Mouse (Mus musculus): ENCODE results near the gene Kif3b.

Kif3b gene

GRCm38 (mm10) chr2:153298863-153299262 is 7.7 kb downstream of the Kif3b start:
- DNase-seq: no peak

GRCm38 (mm10) chr2:153301123-153301522 is 9.9 kb downstream of the Kif3b start:
- no peak for DNase-seq

- DNase-seq: no peak
Measured at GRCm38 (mm10) chr2:153305240-153305639, 14.0 kb downstream of the Kif3b start.

- DNase-seq: no peak
Measured at GRCm38 (mm10) chr2:153308586-153308985, 17.4 kb downstream of the Kif3b start.

GRCm38 (mm10) chr2:153309106-153309505 is 17.9 kb downstream of the Kif3b start:
- DNase-seq: no peak

- no peak for DNase-seq
Measured at GRCm38 (mm10) chr2:153310228-153310627, 19.0 kb downstream of the Kif3b start.

- DNase-seq: no peak
Measured at GRCm38 (mm10) chr2:153312884-153313283, 21.7 kb downstream of the Kif3b start.

- no peak for DNase-seq
Measured at GRCm38 (mm10) chr2:153318408-153318807, 27.2 kb downstream of the Kif3b start.

GRCm38 (mm10) chr2:153319036-153319643 is 27.9 kb downstream of the Kif3b start:
- DNase-seq: no peak

- DNase-seq: no peak
Measured at GRCm38 (mm10) chr2:153325706-153326376, 34.6 kb downstream of the Kif3b start.

- no peak for DNase-seq
Measured at GRCm38 (mm10) chr2:153332271-153332670, 41.1 kb downstream of the Kif3b start.

GRCm38 (mm10) chr2:153332981-153333380 is 41.8 kb downstream of the Kif3b start:
- DNase-seq: no peak

- no peak for DNase-seq
Measured at GRCm38 (mm10) chr2:153333822-153334232, 42.6 kb downstream of the Kif3b start.

- no peak for DNase-seq
Measured at GRCm38 (mm10) chr2:153334281-153334680, 43.1 kb downstream of the Kif3b start.

GRCm38 (mm10) chr2:153336117-153336516 is 44.9 kb downstream of the Kif3b start:
- DNase-seq: no peak

GRCm38 (mm10) chr2:153338361-153339350 is 47.4 kb downstream of the Kif3b start:
- DNase-seq: no peak

GRCm38 (mm10) chr2:153342166-153342565 is 51.0 kb downstream of the Kif3b start:
- DNase-seq: no peak

GRCm38 (mm10) chr2:153342602-153343001 is 51.4 kb downstream of the Kif3b start:
- DNase-seq: no peak

- DNase-seq: no peak
Measured at GRCm38 (mm10) chr2:153343191-153343590, 52.0 kb downstream of the Kif3b start.

GRCm38 (mm10) chr2:153345071-153345453 is 53.8 kb downstream of the Kif3b start:
- DNase-seq: no peak

GRCm38 (mm10) chr2:153345454-153346220 is 54.4 kb downstream of the Kif3b start, which contains the start of gene Asxl1:
TSS of gene Asxl1 (plus strand) at chr2:153345829.
- DNase-seq: peak; percentile 99
